Mouse (Mus musculus) cerebellum, postnatal 4 days (tissue): ENCODE measurements around the gene Fam193a.

Source experiments
- DNase-seq, 2 experiments: peaks; one replicate each; pipeline ENCODE4 v3.0.0; 2022; ENCODE audit warnings: low spot score in 2 of 2, mixed read lengths in 1 of 2

Gene Fam193a

DNA sequence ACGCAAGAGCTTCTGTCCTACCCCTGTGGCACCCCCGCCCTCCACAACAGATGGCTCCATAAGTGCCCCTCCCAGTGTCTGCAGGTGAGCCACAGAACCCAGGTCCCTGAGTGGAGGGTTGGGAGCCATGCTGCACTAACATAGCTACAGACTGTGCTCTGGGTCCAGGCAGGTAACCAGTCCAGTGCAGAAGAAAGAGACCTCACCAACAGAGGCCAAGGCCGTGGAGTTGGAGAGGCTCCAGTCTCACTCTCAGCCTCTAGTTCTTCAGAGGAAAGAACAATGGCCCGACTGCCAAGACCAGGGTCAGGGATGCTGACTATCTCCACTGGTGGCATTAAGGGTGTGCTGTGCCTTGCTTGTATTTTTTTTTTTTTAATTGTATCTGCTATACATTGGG is 91.6 kb downstream of the Fam193a start:
- DNase-seq, result no peak

- no peak for DNase-seq
Measured at GRCm38 (mm10) chr5:34461841-34462240, 92.1 kb downstream of the Fam193a start.

GRCm38 (mm10) chr5:34466079-34466478 is 96.3 kb downstream of the Fam193a start:
- no peak for DNase-seq

GRCm38 (mm10) chr5:34466648-34467047 is 96.9 kb downstream of the Fam193a start:
- no peak for DNase-seq

GRCm38 (mm10) chr5:34468039-34468775 is 98.5 kb downstream of the Fam193a start:
- no peak for DNase-seq

GRCm38 (mm10) chr5:34480926-34481325 is 111.2 kb downstream of the Fam193a start:
- DNase-seq, result no peak

DNA sequence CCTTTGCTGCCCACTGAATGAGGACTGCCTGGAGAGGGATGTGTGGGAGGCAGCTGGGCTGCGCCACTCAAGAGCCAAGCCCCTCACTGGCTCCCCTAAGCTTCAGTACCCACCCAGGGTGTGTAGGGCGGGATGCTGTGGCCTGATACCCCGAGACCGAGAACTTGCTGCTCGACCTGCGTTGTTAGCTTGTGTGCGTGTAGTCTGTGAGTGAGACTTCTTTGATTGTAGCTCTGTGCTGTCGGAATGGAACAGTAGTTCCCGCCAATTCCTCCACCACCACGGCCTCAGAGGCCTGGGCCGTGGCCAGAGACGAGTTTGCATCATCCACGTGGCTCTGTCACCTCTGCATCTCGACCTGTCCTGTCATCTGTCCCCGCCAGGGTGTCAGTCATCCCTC is 116.0 kb downstream of the Fam193a start:
- DNase-seq, result no peak

- DNase-seq, result no peak
Measured at GRCm38 (mm10) chr5:34487320-34488090, 117.8 kb downstream of the Fam193a start.

DNA sequence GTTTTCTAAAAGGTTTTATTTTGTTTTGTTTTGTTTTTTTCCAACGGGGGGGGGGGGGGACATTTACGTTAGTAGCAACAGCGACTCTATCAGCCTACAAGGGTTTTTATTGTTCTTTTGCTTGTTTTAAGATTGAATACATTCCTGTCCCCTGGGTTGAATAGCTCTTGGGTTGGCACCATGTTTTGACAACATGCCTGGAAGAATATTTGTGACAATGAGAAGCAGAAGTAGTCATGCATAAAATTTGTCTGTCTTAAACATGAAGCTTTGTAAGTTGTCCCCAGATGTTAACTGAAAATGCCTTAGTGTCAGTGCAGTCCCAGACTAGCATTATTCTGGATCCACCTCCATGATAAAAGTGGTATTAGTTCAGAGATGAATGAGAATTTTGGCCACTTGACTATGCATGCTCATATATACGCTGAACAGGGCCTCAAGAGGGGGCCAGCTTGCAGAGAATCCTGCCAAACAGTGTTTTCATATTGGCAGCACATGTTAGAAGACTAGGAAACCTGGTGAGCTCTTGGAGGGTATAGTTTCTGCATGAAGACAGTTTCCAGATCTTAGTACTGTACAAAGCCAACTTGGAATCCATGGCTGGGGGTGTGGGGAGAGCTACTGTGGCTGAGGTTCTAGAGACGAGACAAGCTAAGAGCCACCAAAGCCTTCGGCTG is 119.1 kb downstream of the Fam193a start:
- DNase-seq, result no peak

DNA sequence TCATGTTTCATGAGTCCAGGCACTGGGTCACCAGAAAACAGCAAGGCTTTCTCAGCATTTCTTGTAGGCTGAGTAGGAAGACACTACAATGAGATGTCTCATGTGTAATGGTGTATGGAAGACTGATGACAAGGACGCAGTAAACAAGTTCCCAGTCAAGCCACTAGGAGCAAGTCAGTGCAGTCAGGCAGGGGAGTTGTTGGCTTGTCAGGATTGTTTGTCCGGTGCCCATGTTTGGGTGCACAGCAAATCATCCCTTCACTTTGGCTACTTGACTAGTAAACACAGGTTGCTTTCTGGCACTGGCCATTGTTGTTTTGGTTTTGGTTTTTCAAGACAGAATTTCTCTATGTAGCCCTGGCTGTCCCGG is 119.7 kb downstream of the Fam193a start:
- DNase-seq, result no peak

DNA sequence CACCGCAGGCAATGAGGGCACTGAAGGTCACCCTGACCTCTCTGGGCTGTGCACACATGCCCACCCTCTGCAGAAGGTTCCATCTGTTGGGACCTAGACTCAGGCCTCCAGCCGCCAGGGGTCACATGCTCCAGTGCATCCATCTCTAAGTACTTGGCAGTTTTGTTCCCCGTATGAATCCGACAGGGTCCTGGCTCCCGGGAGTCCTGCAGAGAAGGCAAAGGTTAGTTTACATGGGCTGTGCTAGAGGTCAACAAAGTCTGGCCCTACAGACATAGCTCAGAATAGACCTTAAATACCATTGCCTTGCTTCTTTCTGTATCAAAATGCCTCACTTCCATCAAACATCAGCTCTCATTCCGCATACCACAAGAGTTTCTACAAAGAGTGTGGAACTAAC is 127.0 kb downstream of the Fam193a start:
- no peak for DNase-seq

- no peak for DNase-seq
Measured at GRCm38 (mm10) chr5:34500886-34501285, 131.2 kb downstream of the Fam193a start.

DNA sequence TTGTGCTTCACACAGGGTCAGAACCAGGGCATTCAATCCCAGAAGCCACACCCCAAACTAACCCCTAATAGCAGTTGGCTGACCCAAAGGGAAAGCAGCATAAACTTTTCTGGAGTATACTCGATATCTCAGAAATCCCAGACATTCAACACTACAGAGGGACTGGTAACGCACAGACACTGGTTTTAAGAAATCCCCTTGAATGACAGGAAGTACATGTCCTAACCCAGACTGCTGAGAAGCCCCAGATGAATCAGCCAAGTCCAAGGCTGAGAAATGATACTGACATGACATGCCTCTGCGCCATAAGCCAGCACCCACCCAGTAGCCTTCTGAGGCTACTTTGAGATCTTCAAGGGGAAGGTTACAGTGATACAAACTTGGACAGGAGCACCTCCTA is 131.9 kb downstream of the Fam193a start:
- no peak for DNase-seq

DNA sequence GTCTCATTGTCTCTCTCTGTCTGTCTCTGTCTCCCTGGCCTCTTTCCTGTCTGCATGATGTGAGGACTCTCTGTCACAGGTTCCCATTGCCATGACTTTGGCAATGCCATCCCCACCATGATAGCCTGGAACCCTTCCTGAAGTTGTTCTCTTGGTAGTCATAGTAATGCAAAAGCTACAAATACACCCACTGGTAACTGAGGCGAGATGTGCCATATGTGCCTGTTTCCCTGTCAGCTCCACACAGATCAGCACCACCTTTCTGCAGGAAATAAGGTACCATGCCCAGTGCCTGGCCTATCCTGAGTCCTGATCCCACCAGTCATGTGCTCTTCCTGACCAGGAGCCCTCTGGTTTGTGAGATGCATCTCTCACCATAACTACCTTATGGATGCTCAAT is 132.7 kb downstream of the Fam193a start:
- no peak for DNase-seq

GRCm38 (mm10) chr5:34502821-34503220 is 133.1 kb downstream of the Fam193a start:
- DNase-seq, result no peak

- DNase-seq, result no peak
Measured at GRCm38 (mm10) chr5:34512486-34512885, 142.8 kb downstream of the Fam193a start.

DNA sequence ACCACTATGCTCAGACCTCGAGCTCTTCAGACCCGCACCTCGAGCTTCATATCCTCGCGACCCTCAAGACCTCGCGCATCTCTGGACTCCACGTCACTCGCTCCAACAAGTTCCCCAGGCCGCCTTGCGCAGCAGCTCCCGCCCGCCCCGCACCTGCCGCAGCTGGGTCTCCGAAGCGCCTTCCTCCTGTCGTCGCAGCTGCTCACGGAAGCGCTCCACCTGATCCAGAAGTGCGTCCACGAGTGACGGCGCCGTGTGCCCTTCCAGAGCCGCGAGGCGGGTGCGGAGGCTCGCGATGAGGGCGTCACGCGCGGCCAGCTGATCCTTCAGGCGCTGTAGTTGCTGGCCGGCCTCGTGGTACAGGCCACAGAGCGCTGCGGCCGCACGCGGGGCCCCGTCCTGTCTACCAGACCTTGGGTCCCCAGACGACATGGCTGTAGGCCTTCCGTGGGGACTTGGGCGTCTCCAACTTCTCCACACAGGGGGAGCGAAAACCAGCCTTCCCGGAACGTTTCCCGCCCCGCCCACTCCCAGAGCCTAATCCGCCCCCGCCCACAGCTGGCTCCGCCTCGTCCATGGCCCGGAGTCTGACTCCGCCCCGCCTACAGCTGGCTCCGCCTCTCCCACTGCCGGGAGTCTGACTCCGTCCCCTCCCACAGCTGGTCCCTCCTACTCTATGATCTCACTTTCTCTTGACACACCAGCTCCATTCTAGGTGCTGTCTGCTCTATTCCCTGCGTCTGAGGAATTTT is 143.9 kb downstream of the Fam193a start, which contains the start of gene Tnip2:
Gene Tnip2, minus strand, starts transcription at position 526 of the 752 bp plus-strand sequence.
- peak; percentile 70 to 87 for DNase-seq

DNA sequence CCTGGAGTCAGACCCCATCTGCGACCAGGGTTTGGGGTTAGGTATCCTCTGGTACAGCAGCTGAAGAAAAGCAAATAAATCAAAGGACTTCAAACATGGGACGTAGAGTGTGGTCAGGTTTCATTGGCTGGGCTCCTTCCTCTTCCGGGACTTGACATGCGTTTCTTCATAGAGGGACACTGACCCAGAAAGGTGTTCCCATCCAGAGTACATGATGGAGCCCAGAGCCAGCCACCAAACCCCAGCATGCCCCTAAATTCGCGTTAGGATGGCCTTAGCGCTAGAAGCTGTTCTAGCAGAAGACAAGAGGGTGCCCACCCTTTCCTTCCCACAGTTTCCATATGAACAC is 144.5 kb downstream of the Fam193a start:
- DNase-seq, result no peak

DNA sequence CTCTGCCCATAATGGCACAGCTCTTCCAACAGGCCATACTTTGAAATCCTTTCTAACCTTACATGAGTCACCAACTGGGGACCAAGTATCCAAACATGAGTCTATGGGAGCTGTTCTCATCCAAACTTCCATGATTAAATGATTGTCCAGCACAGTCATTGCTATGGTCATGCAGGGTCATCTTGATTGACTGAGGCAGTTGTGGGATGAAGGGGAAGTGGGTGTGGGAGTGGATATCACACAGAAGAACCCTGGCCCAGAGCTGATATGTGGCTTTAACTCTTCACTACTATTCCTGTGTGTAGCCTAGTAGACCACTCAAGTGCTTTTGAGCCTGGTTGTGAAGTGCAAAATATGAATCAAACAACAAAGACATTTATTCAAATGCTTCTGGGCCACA is 145.4 kb downstream of the Fam193a start:
- no peak for DNase-seq

GRCm38 (mm10) chr5:34517913-34518312 is 148.2 kb downstream of the Fam193a start:
- DNase-seq, result peak in 1 of 2 experiments; percentile 57

DNA sequence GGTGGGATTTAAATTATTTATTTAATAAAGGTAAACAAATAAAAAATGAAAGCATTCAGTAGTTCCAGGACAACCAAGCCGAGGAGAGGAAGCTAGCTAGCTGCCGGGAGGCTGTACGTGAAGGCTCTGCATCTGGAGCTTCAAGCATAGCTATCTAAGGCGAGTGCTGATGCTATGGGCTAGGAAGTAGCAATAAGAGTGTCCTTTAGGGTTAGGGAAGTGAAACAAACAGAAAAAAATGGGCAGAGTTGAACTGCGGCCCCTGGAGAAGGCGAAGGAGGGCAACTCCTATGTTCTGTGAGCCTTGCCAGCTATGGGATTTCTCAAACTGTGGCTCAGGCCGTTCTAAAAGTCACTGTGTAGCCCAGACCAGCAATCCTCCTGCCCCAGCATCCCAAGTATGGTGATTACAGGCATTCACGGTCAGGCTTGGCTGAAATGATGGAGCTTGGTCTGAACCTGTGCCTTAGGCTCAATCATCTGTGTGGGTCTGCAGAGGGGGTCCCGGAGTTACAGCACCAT is 149.7 kb downstream of the Fam193a start:
- no peak for DNase-seq
